Mouse (Mus musculus) embryonic facial prominence, embryonic 11.5 days (tissue): ENCODE measurements around the gene Adamts2. TPM values are rescaled to one million over a fixed set of nuclear protein-coding genes. Genes with fewer than 3 reads are reported as not detected.

Experiments used
- ATAC-seq: fragments of 200-750 bp; cut with Nextera tagmentation; replicated peaks from 2 replicates; pipeline ENCODE4 v1.8.0; 2017; ENCODE audit warnings: low read depth; ENCODE audit not compliant: insufficient number of reproducible peaks, low FRiP score, low TSS enrichment
- DNase-seq: peaks from one replicate; pipeline ENCODE4 v3.0.0-alpha.2; 2015; ENCODE audit warnings: low spot score
- H3K27ac ChIP-seq: fragments of 300-500 bp; sonication (generic); replicated peaks from 2 replicates; pipeline ENCODE4 v1.5.1; 2014; ENCODE audit warnings: mild to moderate bottlenecking, low read depth, low read length, control low read depth
- H3K27me3 ChIP-seq: fragments of 300-500 bp; sonication (generic); 2 replicates; pipeline ENCODE4 v1.6.1; 2014; ENCODE audit warnings: mild to moderate bottlenecking, low read length, moderate library complexity, mixed read lengths; ENCODE audit not compliant: control insufficient read depth, insufficient read depth
- H3K36me3 ChIP-seq: fragments of 300-500 bp; sonication (generic); replicated peaks from 2 replicates; pipeline ENCODE4 v1.6.1; 2014; ENCODE audit warnings: low read depth, mild to moderate bottlenecking, low read length, moderate library complexity, mixed read lengths; ENCODE audit not compliant: control insufficient read depth, insufficient read depth
- H3K4me1 ChIP-seq: fragments of 300-500 bp; sonication (generic); 2 replicates; pipeline ENCODE4 v1.6.1; 2014; ENCODE audit warnings: low read length, mixed read lengths; ENCODE audit not compliant: control insufficient read depth, insufficient read depth
- H3K4me2 ChIP-seq: fragments of 300-500 bp; sonication (generic); 2 replicates; pipeline ENCODE4 v1.6.1; 2014; ENCODE audit warnings: low read depth, mild to moderate bottlenecking, control low read depth, low read length, moderate library complexity
- H3K4me3 ChIP-seq: fragments of 300-500 bp; sonication (generic); 2 replicates; pipeline ENCODE4 v1.5.1; 2014; ENCODE audit warnings: low read depth, low read length, control low read depth
- H3K9ac ChIP-seq: fragments of 300-500 bp; sonication (generic); replicated peaks from 2 replicates; pipeline ENCODE4 v1.6.1; 2014; ENCODE audit warnings: mild to moderate bottlenecking, control low read depth, low read length
- H3K9me3 ChIP-seq: fragments of 300-500 bp; sonication (generic); replicated peaks from 2 replicates; pipeline ENCODE4 v1.6.1; 2016; ENCODE audit warnings: mild to moderate bottlenecking, low read length, inconsistent platforms, mixed read lengths; ENCODE audit not compliant: control insufficient read depth
- WGBS: fragments of 180-500 bp; shearing (Covaris S2); extraction: QIAGEN DNeasy Blood & Tissue Kit; methylation state at CpG from one replicate; pipeline ENCODE4 v1.1.7; 2014; 5-methylcytosine and 5-hydroxymethylcytosine counted together
- polyA plus RNA-seq: library from polyadenylated mRNA; unstranded; fragments of >200 nt; fragmentation: Nextera tagmentation; extraction: Ambion mirVana; gene quantifications from 2 replicates; pipeline ENCODE4 v1.2.1, GENCODE M21; 2014

The Adamts2 gene
- polyA plus RNA-seq, 1 experiment from 2014 or later, result 2.2 TPM

DNA sequence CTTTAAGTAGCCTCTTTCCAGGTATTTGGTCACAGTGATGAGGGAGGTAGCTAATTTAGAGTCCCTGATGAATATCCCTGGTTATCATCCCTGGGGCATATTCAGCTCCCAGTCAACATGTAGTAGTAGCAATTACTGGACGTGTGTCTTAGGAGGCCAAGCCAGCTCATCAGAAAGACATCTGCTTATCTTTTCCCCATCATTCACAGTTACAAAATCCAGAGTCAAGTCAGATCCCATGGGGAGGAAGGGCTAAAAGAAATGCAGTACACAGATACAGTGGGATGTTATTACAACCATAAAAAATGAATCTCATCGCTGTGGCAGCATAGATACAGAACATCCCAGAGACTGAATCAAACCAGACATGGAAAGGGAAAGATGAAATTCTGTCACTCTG lies 102.6 kb downstream of the Adamts2 start:
- DNase-seq (no peak), ATAC-seq (no peak)
- Histone ChIP-seq H3K27ac (no peak overlapping the region), H3K9ac (no peak overlapping the region), H3K4me1 (no peaks in the 10 kb centered on the region), H3K4me2 (no peak overlapping the region), H3K4me3 (no peak overlapping the region), H3K27me3 (no peaks in the 10 kb centered on the region), H3K36me3 (no peaks in the 10 kb centered on the region), H3K9me3 (no peaks in the 10 kb centered on the region)
- 85% methylated on average over 2 of the region's 2 CpGs for WGBS

GRCm38 (mm10) chr11:50707259-50707658 lies 105.4 kb downstream of the Adamts2 start:
- Histone ChIP-seq H3K9me3 (no peaks in the 10 kb centered on the region), H3K4me1 (no peaks in the 10 kb centered on the region), H3K27ac (no peak overlapping the region), H3K4me2 (no peak overlapping the region), H3K27me3 (no peaks in the 10 kb centered on the region), H3K4me3 (no peak overlapping the region), H3K9ac (no peak overlapping the region), H3K36me3 (no peaks in the 10 kb centered on the region)
- ATAC-seq, result no peak
- 78% methylated on average over 1 of the region's 1 CpGs for WGBS
- DNase-seq, result no peak

DNA sequence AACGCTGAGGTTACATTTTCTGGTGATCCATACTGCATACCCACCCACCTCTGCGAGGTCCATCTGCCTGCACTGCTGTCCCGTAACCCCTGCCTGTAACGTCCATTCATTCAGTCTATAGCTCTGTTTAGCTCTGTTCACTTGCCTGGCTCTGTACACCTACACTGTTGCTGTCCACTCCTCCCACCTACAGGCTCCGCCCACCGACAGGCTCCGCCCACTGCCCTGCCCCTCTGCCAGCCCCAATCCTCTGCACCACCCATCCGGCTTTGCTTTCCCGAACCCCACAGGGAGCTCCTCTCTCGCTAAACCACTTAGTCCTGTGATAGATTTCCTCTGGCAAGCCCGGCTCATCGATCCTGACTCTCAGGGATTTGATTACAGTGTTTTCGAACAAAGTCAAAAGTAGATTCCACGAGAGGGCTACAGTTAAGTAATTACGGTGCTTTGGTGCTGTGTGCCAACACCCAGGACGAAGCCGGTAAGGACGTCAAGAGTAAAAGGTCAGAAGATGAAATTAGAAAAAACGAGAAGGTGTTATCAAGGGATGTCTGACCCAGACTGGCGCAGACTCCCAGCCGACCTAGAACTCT lies 111.8 kb downstream of the Adamts2 start:
- Histone ChIP-seq H3K4me1 (peaks cover 3% of the 10 kb centered on the region; the same call in 1 of the 2 replicates), H3K27ac (no peak overlapping the region), H3K4me2 (no peak overlapping the region), H3K4me3 (no peak overlapping the region), H3K27me3 (no peaks in the 10 kb centered on the region), H3K9ac (no peak overlapping the region), H3K9me3 (no peaks in the 10 kb centered on the region), H3K36me3 (no peaks in the 10 kb centered on the region)
- DNase-seq (peak; percentile 44), ATAC-seq (peak; percentile 42; the same call in 1 of the 2 replicates)
- WGBS, result 36% methylated on average over 21 of the region's 21 CpGs

GRCm38 (mm10) chr11:50715091-50715490 lies 113.2 kb downstream of the Adamts2 start:
- H3K9ac ChIP-seq, result no peak overlapping the region
- no peaks in the 10 kb centered on the region for H3K9me3 ChIP-seq
- WGBS, result 61% methylated on average over 6 of the region's 6 CpGs
- H3K27me3 ChIP-seq, result no peaks in the 10 kb centered on the region
- no peak overlapping the region for H3K4me3 ChIP-seq
- no peak overlapping the region for H3K27ac ChIP-seq
- no peaks in the 10 kb centered on the region for H3K36me3 ChIP-seq
- no peak overlapping the region for H3K4me2 ChIP-seq
- H3K4me1 ChIP-seq, result peaks cover 9% of the 10 kb centered on the region
- ATAC-seq, result no peak
- no peak for DNase-seq

- Histone ChIP-seq H3K27ac (no peak overlapping the region), H3K4me2 (no peak overlapping the region), H3K36me3 (no peaks in the 10 kb centered on the region), H3K9me3 (no peaks in the 10 kb centered on the region), H3K9ac (no peak overlapping the region), H3K4me3 (no peak overlapping the region), H3K4me1 (peaks cover 9% of the 10 kb centered on the region), H3K27me3 (no peaks in the 10 kb centered on the region)
- DNase-seq (no peak), ATAC-seq (no peak)
- 66% methylated on average over 12 of the region's 12 CpGs for WGBS
Observed at GRCm38 (mm10) chr11:50717381-50717897, 115.6 kb downstream of the Adamts2 start.

- peak; percentile 71 for DNase-seq
- WGBS, result 10% methylated on average over 6 of the region's 6 CpGs
- Histone ChIP-seq H3K27me3 (no peaks in the 10 kb centered on the region), H3K4me2 (no peak overlapping the region; the same call in 1 of the 2 replicates), H3K27ac (no peak overlapping the region), H3K9me3 (no peaks in the 10 kb centered on the region), H3K36me3 (no peaks in the 10 kb centered on the region), H3K4me1 (peaks cover 9% of the 10 kb centered on the region), H3K9ac (no peak overlapping the region), H3K4me3 (no peak overlapping the region)
- ATAC-seq, result no peak
Observed at GRCm38 (mm10) chr11:50718862-50719261, 117.0 kb downstream of the Adamts2 start.

DNA sequence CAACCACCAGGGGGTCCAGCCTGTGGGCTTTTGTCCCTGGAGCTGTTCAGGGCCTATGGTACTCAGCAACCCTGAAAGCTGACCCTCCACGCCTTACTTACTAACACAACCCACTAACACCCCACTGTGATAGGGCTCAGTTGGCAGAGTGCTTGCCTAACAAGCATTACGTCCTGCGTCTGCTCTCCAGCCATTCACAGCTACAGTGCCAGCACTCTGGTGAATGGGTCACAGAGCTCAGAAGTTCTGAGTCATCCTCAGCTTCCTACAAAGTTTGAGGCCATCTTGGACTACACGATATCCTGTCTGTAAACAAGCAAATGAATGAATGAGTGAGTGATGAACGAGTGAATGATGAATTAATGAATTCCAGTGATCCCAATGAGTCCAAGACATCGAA lies 118.5 kb downstream of the Adamts2 start:
- Histone ChIP-seq H3K9me3 (no peaks in the 10 kb centered on the region), H3K4me2 (no peak overlapping the region), H3K27me3 (no peaks in the 10 kb centered on the region), H3K4me3 (no peak overlapping the region), H3K36me3 (no peaks in the 10 kb centered on the region), H3K9ac (no peak overlapping the region), H3K4me1 (peaks cover 9% of the 10 kb centered on the region), H3K27ac (no peak overlapping the region)
- no peak for DNase-seq
- WGBS, result 78% methylated on average over 6 of the region's 6 CpGs
- ATAC-seq, result no peak

DNA sequence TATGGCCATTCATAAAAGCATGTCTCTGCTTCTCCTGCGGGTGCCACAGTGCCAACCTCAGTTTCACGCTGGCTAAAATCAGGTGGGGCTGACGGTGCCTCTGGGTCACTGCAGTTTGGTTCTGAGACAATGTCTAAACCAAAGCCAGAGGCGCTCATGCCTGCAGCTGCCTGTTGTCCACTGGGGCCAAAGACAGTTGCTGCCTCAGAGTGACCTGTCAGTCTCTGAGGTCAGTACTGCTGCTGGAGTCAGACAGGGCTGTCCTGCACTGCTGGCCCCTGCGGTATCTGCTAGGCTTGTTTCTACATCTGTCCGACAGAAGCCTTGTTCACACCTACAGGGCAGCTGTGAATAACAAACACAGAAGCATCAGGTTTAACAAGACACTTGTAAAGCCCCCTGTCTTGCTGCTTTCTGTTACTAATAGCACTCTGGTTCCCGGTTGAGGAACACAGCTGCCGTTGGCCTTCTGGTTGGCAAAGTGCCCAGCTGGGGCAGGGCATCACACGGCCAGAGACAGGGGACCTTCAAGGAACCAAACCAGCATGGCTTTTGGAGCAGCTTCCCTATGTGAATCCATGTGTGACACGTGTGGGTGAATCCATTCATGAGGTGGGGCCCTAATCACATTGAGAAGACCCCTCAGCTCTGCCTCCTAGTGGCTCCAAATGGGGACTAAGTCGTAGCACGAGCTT lies 119.1 kb downstream of the Adamts2 start:
- Histone ChIP-seq H3K36me3 (no peaks in the 10 kb centered on the region), H3K27ac (no peak overlapping the region), H3K27me3 (no peaks in the 10 kb centered on the region), H3K4me1 (peaks cover 9% of the 10 kb centered on the region), H3K9ac (no peak overlapping the region), H3K9me3 (no peaks in the 10 kb centered on the region), H3K4me3 (no peak overlapping the region), H3K4me2 (no peak overlapping the region)
- no peak for DNase-seq
- no peak for ATAC-seq
- WGBS, result 62% methylated on average over 12 of the region's 12 CpGs
